Mouse (Mus musculus): ENCODE measurements around the gene Jade3. TPM values are rescaled to one million over a fixed set of nuclear protein-coding genes. Genes with fewer than 3 reads are reported as not detected.
"Not testable (repeated sequence)": the region's sequence is repeated elsewhere in the genome, so short reads cannot be mapped to it uniquely, and the experiment has no call there.

Gene Jade3
- polyA plus RNA-seq (2014; fragmentation: Nextera tagmentation; extraction: Ambion mirVana), result 3.5 and 3.9 TPM in 2 replicates

DNA sequence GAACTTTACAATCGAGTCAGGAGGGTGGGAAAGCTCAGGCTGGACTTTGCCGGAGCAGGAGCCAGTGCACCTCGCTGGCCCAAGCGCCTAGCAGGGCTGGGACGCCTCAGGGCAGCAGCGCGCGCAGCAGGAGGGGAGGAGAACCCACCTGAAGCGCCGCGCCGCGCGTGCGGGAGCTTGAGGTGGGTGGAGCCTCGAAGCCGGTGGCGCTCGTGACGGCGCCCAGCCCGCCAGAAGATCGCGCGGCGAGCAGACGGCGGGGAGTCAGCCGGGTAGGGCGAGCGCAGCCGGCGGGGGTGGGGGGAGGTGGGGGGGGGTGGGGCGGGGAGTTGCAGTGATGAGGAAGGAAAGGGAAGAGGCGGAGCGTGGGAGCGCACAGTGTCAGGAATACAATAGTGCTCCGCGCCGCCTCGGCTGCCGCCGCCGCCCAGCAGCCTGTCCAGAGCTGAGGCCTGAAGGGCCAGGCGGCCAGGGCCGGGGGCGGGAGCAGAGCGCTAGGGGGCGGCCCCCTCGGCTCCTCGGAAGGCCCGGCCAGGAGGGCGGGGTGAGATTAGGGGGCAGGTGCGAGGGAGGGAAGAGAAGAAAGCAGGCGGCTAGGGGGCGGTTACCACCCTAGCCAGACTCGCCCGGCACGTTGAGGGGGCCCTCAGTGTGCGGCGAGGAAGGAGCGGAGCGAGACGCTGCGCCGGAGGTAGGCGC, at the start of gene Jade3:
Jade3 (plus strand) TSS at position 549 of the 699 bp plus-strand sequence.
- peak within 1 kb of the TSS; percentile 78 for H3K9ac ChIP-seq (ENCODE audit: low read length)
- H3K27me3 ChIP-seq (ENCODE audit: control insufficient read depth, insufficient read depth, low read length), result no peaks in the 10 kb centered on the region
- no peaks in the 10 kb centered on the region for H3K4me1 ChIP-seq (ENCODE audit: control insufficient read depth in 2 of 2, insufficient read depth in 2 of 2, low read length in 2 of 2)
- 19% methylated on average over 42 of the region's 67 CpGs for WGBS
- H3K4me3 ChIP-seq (ENCODE audit: control insufficient read depth in 1 of 2, insufficient read depth in 1 of 2, low read depth in 1 of 2, low read length in 2 of 2), result peak within 1 kb of the TSS; percentile 60 to 91
- peak within 1 kb of the TSS; percentile 89 to 94 for H3K27ac ChIP-seq (replicated peaks in 1 of 2; ENCODE audit: control insufficient read depth in 1 of 2, insufficient read depth in 1 of 2, low read depth in 2 of 2, low read length in 2 of 2)
- no peaks in the 10 kb centered on the region for H3K9me3 ChIP-seq (ENCODE audit: control insufficient read depth, low read length)
- ATAC-seq (ENCODE audit: insufficient number of reproducible peaks, insufficient read depth, low FRiP score, low read depth), result peak; percentile 98
- peak within 1 kb of the TSS; percentile 65 for H3K4me2 ChIP-seq (ENCODE audit: low read length)
- peaks cover 4% of the 10 kb centered on the region; the same call in 1 of the 2 replicates for H3K36me3 ChIP-seq (ENCODE audit: control insufficient read depth, insufficient read depth, low read length)

GRCm38 (mm10) chrX:20379347-20380014, 46.0 kb upstream of the Jade3 start:
- no peak overlapping the region for H3K4me3 ChIP-seq (ENCODE audit: control insufficient read depth in 1 of 2, insufficient read depth in 1 of 2, low read depth in 1 of 2, low read length in 2 of 2)
- no peak overlapping the region for H3K4me2 ChIP-seq (ENCODE audit: low read length)
- no peak overlapping the region for H3K27ac ChIP-seq (replicated peaks in 1 of 2; ENCODE audit: control insufficient read depth in 1 of 2, insufficient read depth in 1 of 2, low read depth in 2 of 2, low read length in 2 of 2)
- no peaks in the 10 kb centered on the region for H3K27me3 ChIP-seq (ENCODE audit: control insufficient read depth, insufficient read depth, low read length)
- H3K9me3 ChIP-seq (ENCODE audit: control insufficient read depth, low read length), result no peaks in the 10 kb centered on the region
- no peak overlapping the region for H3K9ac ChIP-seq (ENCODE audit: low read length)
- no peak for ATAC-seq (ENCODE audit: insufficient number of reproducible peaks, insufficient read depth, low FRiP score, low read depth)
- no peaks in the 10 kb centered on the region for H3K4me1 ChIP-seq (ENCODE audit: control insufficient read depth in 2 of 2, insufficient read depth in 2 of 2, low read length in 2 of 2)
- 67% methylated on average over 7 of the region's 7 CpGs for WGBS
- H3K36me3 ChIP-seq (ENCODE audit: control insufficient read depth, insufficient read depth, low read length), result peaks cover 14% of the 10 kb centered on the region

- Histone ChIP-seq H3K9me3 (ENCODE audit: control insufficient read depth, low read length) (no peaks in the 10 kb centered on the region), H3K4me2 (ENCODE audit: low read length) (no peak overlapping the region), H3K4me1 (ENCODE audit: control insufficient read depth in 2 of 2, insufficient read depth in 2 of 2, low read length in 2 of 2) (no peaks in the 10 kb centered on the region), H3K36me3 (ENCODE audit: control insufficient read depth, insufficient read depth, low read length) (peaks cover 11% of the 10 kb centered on the region), H3K27me3 (ENCODE audit: control insufficient read depth, insufficient read depth, low read length) (no peaks in the 10 kb centered on the region), H3K4me3 (ENCODE audit: control insufficient read depth in 1 of 2, insufficient read depth in 1 of 2, low read depth in 1 of 2, low read length in 2 of 2) (no peak overlapping the region), H3K9ac (ENCODE audit: low read length) (no peak overlapping the region), H3K27ac (replicated peaks in 1 of 2; ENCODE audit: control insufficient read depth in 1 of 2, insufficient read depth in 1 of 2, low read depth in 2 of 2, low read length in 2 of 2) (no peak overlapping the region)
- no peak for ATAC-seq (ENCODE audit: insufficient number of reproducible peaks, insufficient read depth, low FRiP score, low read depth)
- WGBS, result 89% methylated on average over 6 of the region's 6 CpGs
These were observed 43.2 kb upstream of the Jade3 start for GRCm38 (mm10) chrX:20382260-20382659.

DNA sequence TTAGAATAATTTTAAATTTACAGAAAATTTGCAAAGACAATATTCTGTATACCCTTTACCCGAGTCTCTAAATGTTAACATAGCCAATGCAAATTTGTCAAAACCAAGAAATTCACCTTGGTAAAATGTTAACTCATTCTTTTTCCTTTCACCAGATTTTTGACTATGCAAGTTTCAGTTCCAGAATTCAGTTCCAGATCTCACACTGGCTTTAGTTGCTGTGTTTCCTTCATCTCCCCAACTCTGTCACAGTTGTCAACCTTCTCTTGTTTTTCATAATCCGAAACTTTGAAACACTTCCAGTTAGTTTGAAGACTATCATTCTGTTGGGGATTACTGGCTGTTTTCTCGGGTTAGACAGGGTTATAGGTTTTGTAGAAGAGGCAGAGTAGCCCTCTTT, 38.5 kb upstream of the Jade3 start:
- no peak overlapping the region for H3K9ac ChIP-seq (ENCODE audit: low read length)
- no peak for ATAC-seq (ENCODE audit: insufficient number of reproducible peaks, insufficient read depth, low FRiP score, low read depth)
- no peaks in the 10 kb centered on the region for H3K4me1 ChIP-seq (ENCODE audit: control insufficient read depth in 2 of 2, insufficient read depth in 2 of 2, low read length in 2 of 2)
- H3K4me3 ChIP-seq (ENCODE audit: control insufficient read depth in 1 of 2, insufficient read depth in 1 of 2, low read depth in 1 of 2, low read length in 2 of 2), result no peak overlapping the region
- no peak overlapping the region for H3K4me2 ChIP-seq (ENCODE audit: low read length)
- no peaks in the 10 kb centered on the region for H3K9me3 ChIP-seq (ENCODE audit: control insufficient read depth, low read length)
- no peaks in the 10 kb centered on the region for H3K27me3 ChIP-seq (ENCODE audit: control insufficient read depth, insufficient read depth, low read length)
- WGBS, result 66% methylated on average over 3 of the region's 3 CpGs
- H3K36me3 ChIP-seq (ENCODE audit: control insufficient read depth, insufficient read depth, low read length), result 0 out of 2 replicates have a peak, but pooled peaks cover 3% of the 10 kb centered on the region
- no peak overlapping the region for H3K27ac ChIP-seq (replicated peaks in 1 of 2; ENCODE audit: control insufficient read depth in 1 of 2, insufficient read depth in 1 of 2, low read depth in 2 of 2, low read length in 2 of 2)

GRCm38 (mm10) chrX:20391964-20392363, 33.5 kb upstream of the Jade3 start:
- H3K27ac ChIP-seq (replicated peaks in 1 of 2; ENCODE audit: control insufficient read depth in 1 of 2, insufficient read depth in 1 of 2, low read depth in 2 of 2, low read length in 2 of 2); H3K9ac ChIP-seq (ENCODE audit: low read length); H3K4me2 ChIP-seq (ENCODE audit: low read length); H3K4me1 ChIP-seq (ENCODE audit: control insufficient read depth in 2 of 2, insufficient read depth in 2 of 2, low read length in 2 of 2); H3K9me3 ChIP-seq (ENCODE audit: control insufficient read depth, low read length); H3K27me3 ChIP-seq (ENCODE audit: control insufficient read depth, insufficient read depth, low read length); ATAC-seq (ENCODE audit: insufficient number of reproducible peaks, insufficient read depth, low FRiP score, low read depth); H3K36me3 ChIP-seq (ENCODE audit: control insufficient read depth, insufficient read depth, low read length); H3K4me3 ChIP-seq (ENCODE audit: control insufficient read depth in 1 of 2, insufficient read depth in 1 of 2, low read depth in 1 of 2, low read length in 2 of 2): not testable (repeated sequence)
- 91% methylated on average over 9 of the region's 9 CpGs for WGBS

DNA sequence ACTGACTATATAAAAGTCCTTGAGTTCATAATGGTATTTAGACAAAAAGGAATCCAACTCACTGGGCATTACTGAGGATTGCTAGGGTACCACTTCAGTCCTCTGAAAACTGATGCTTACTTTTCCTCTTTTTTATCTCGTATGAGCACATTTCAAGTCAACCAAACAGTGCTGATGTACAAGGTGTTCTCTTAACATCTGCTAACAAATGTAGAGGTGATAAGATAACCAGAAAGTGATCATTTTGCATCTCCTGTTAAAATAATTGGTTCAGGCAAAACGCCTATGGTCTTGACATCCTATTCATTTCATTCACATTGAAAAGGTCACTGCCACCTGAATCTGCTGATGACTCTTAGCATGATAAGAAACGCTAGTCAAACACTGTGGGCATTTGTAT, 32.5 kb upstream of the Jade3 start:
- Histone ChIP-seq H3K36me3 (ENCODE audit: control insufficient read depth, insufficient read depth, low read length) (peaks cover 4% of the 10 kb centered on the region; the same call in 1 of the 2 replicates), H3K9ac (ENCODE audit: low read length) (no peak overlapping the region), H3K9me3 (ENCODE audit: control insufficient read depth, low read length) (no peaks in the 10 kb centered on the region), H3K4me3 (ENCODE audit: control insufficient read depth in 1 of 2, insufficient read depth in 1 of 2, low read depth in 1 of 2, low read length in 2 of 2) (no peak overlapping the region), H3K27me3 (ENCODE audit: control insufficient read depth, insufficient read depth, low read length) (no peaks in the 10 kb centered on the region), H3K4me1 (ENCODE audit: control insufficient read depth in 2 of 2, insufficient read depth in 2 of 2, low read length in 2 of 2) (no peaks in the 10 kb centered on the region), H3K4me2 (ENCODE audit: low read length) (no peak overlapping the region), H3K27ac (replicated peaks in 1 of 2; ENCODE audit: control insufficient read depth in 1 of 2, insufficient read depth in 1 of 2, low read depth in 2 of 2, low read length in 2 of 2) (no peak overlapping the region)
- ATAC-seq (ENCODE audit: insufficient number of reproducible peaks, insufficient read depth, low FRiP score, low read depth), result no peak
- whole genome bisulfite sequencing, result 51% methylated on average over 3 of the region's 3 CpGs

DNA sequence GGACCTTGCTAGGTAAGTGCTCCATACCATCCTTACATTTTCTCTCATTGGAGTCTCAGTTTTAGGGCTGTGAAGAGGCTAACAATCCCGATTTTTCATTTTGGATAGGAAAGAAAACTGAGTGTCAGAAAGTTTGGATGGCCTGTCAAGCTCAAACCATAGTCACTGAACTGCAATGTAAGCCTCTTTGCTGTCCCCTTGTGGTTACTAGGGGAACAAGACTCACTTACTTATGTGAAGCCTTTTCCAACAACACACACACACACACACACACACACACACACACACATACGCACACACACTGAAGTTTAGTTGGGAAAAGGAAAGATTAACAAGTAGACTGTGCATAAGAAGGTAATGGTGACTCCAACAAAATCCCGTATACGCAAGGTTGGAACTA, 21.4 kb upstream of the Jade3 start:
- Histone ChIP-seq H3K4me3 (ENCODE audit: control insufficient read depth in 1 of 2, insufficient read depth in 1 of 2, low read depth in 1 of 2, low read length in 2 of 2) (no peak overlapping the region), H3K36me3 (ENCODE audit: control insufficient read depth, insufficient read depth, low read length) (no peaks in the 10 kb centered on the region), H3K4me2 (ENCODE audit: low read length) (no peak overlapping the region), H3K4me1 (ENCODE audit: control insufficient read depth in 2 of 2, insufficient read depth in 2 of 2, low read length in 2 of 2) (no peaks in the 10 kb centered on the region), H3K9ac (ENCODE audit: low read length) (no peak overlapping the region), H3K27ac (replicated peaks in 1 of 2; ENCODE audit: control insufficient read depth in 1 of 2, insufficient read depth in 1 of 2, low read depth in 2 of 2, low read length in 2 of 2) (no peak overlapping the region), H3K9me3 (ENCODE audit: control insufficient read depth, low read length) (no peaks in the 10 kb centered on the region), H3K27me3 (ENCODE audit: control insufficient read depth, insufficient read depth, low read length) (no peaks in the 10 kb centered on the region)
- ATAC-seq (ENCODE audit: insufficient number of reproducible peaks, insufficient read depth, low FRiP score, low read depth), result no peak
- 76% methylated on average over 4 of the region's 4 CpGs for WGBS
